Mouse (Mus musculus) midbrain, embryonic 16.5 days (tissue): ENCODE results near the gene Stxbp6. TPM values are rescaled to one million over a fixed set of nuclear protein-coding genes. Genes with fewer than 3 reads are reported as not detected.
A peak's percentile ranks its signal among the peaks of the same experiment; 100 is the strongest.

Experiments
- ATAC-seq: fragments of 200-750 bp; cut with Nextera tagmentation; 2 replicates; pipeline ENCODE4 v1.8.0; 2017; ENCODE audit warnings: moderate TSS enrichment
- H3K27ac ChIP-seq: fragments of 300-500 bp; sonication (generic); 2 replicates; pipeline ENCODE4 v1.5.1; 2014; ENCODE audit warnings: mild to moderate bottlenecking, low read length, mixed read lengths
- H3K27me3 ChIP-seq: fragments of 300-500 bp; sonication (generic); 2 replicates; pipeline ENCODE4 v1.6.1; 2014; ENCODE audit warnings: low read depth, low read length, mixed read lengths; ENCODE audit not compliant: control insufficient read depth, insufficient read depth
- H3K36me3 ChIP-seq: fragments of 300-500 bp; sonication (generic); 2 replicates; pipeline ENCODE4 v1.6.1; 2014; ENCODE audit warnings: mild to moderate bottlenecking, low read length, moderate library complexity, mixed read lengths; ENCODE audit not compliant: control insufficient read depth, insufficient read depth
- H3K4me1 ChIP-seq: fragments of 300-500 bp; sonication (generic); 2 replicates; pipeline ENCODE4 v1.6.1; 2014; ENCODE audit warnings: mild to moderate bottlenecking, low read length, mixed read lengths; ENCODE audit not compliant: control insufficient read depth, insufficient read depth
- H3K4me2 ChIP-seq: fragments of 300-500 bp; sonication (generic); 2 replicates; pipeline ENCODE4 v1.6.1; 2014; ENCODE audit warnings: mild to moderate bottlenecking, low read length, mixed read lengths
- H3K4me3 ChIP-seq: fragments of 300-500 bp; sonication (generic); 2 replicates; pipeline ENCODE4 v1.5.1; 2014; ENCODE audit warnings: low read depth, mild to moderate bottlenecking, low read length, moderate library complexity, mixed read lengths
- H3K9ac ChIP-seq: fragments of 300-500 bp; sonication (generic); 2 replicates; pipeline ENCODE4 v1.6.1; 2014; ENCODE audit warnings: low read depth, low read length, mixed read lengths
- H3K9me3 ChIP-seq: fragments of 300-500 bp; sonication (generic); replicated peaks from 2 replicates; pipeline ENCODE4 v1.6.1; 2014; ENCODE audit warnings: mild to moderate bottlenecking, low read length, mixed read lengths; ENCODE audit not compliant: control insufficient read depth, poor library complexity, severe bottlenecking
- WGBS: fragments of 180-500 bp; shearing (Covaris S2); extraction: QIAGEN DNeasy Blood & Tissue Kit; methylation state at CpG from one replicate; pipeline ENCODE4 v1.1.7; 2014; 5-methylcytosine and 5-hydroxymethylcytosine counted together
- polyA plus RNA-seq: library from polyadenylated mRNA; unstranded; fragments of >200 nt; fragmentation: Nextera tagmentation; extraction: Ambion mirVana; gene quantifications from 2 replicates; pipeline ENCODE4 v1.2.1, GENCODE M21; 2015

The Stxbp6 gene
- polyA plus RNA-seq, 1 experiment from 2014 or later, result 26.9 TPM

DNA sequence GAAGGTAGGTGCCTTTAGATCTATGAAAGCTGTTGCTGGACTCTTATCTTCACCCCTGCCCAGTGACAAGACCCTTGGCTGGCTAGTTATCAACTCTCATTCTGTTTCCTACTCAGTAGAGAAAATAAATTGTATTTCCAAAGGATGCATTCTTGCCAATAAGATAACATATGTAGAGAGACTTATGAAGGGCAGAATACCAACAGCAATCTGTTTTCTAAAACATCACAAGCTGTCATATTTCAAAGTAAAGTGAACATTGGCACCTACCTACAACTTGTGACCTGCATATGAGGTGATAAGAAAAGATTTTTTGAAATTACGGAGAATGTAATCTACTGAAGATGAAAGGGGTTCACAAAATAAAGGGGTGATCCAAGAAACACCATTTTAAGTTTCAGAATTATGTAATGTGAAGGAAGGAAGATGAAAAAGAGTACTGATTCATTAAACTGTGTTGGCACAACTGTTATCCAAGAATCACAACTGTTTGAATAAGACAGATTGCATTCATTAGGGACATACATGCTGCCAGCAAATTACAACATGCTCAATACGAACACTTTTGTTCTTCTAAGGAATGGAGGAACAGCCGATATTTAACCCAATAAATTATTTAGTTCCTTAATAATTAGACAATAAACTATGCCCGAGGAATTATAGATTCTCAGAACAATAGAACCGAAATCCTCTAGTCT lies 175.2 kb downstream of the Stxbp6 start:
- Histone ChIP-seq H3K9me3 (no peaks in the 10 kb centered on the region), H3K4me1 (no peaks in the 10 kb centered on the region), H3K9ac (no peak overlapping the region), H3K4me3 (no peak overlapping the region), H3K27me3 (no peaks in the 10 kb centered on the region), H3K27ac (no peak overlapping the region), H3K36me3 (no peaks in the 10 kb centered on the region), H3K4me2 (no peak overlapping the region)
- 92% methylated on average over 5 of the region's 5 CpGs for WGBS
- ATAC-seq, result no peak

- Histone ChIP-seq H3K27ac (no peak overlapping the region), H3K27me3 (no peaks in the 10 kb centered on the region), H3K9ac (no peak overlapping the region), H3K4me1 (no peaks in the 10 kb centered on the region), H3K9me3 (no peaks in the 10 kb centered on the region), H3K4me3 (no peak overlapping the region), H3K36me3 (no peaks in the 10 kb centered on the region), H3K4me2 (no peak overlapping the region)
- ATAC-seq, result 0 out of 2 replicates have a peak, but pooled peaks have one; percentile 54
- 84% methylated on average over 1 of the region's 1 CpGs for WGBS
Observed at GRCm38 (mm10) chr12:44896460-44896859, 178.0 kb downstream of the Stxbp6 start.

GRCm38 (mm10) chr12:44889677-44890393 lies 184.7 kb downstream of the Stxbp6 start:
- Histone ChIP-seq H3K4me2 (no peak overlapping the region), H3K36me3 (no peaks in the 10 kb centered on the region), H3K4me3 (no peak overlapping the region), H3K9ac (no peak overlapping the region), H3K9me3 (no peaks in the 10 kb centered on the region), H3K27ac (no peak overlapping the region), H3K4me1 (no peaks in the 10 kb centered on the region), H3K27me3 (no peaks in the 10 kb centered on the region)
- no peak for ATAC-seq
- WGBS, result 90% methylated on average over 6 of the region's 6 CpGs

- no peak for ATAC-seq
- Histone ChIP-seq H3K36me3 (no peaks in the 10 kb centered on the region), H3K9me3 (no peaks in the 10 kb centered on the region), H3K4me1 (no peaks in the 10 kb centered on the region), H3K4me3 (no peak overlapping the region), H3K9ac (no peak overlapping the region), H3K27me3 (no peaks in the 10 kb centered on the region), H3K4me2 (no peak overlapping the region), H3K27ac (no peak overlapping the region)
- WGBS, result 30% methylated on average over 3 of the region's 3 CpGs
Observed at GRCm38 (mm10) chr12:44886826-44887225, 187.7 kb downstream of the Stxbp6 start.

- no peak for ATAC-seq
- H3K9me3 ChIP-seq, result no peaks in the 10 kb centered on the region
- H3K4me2 ChIP-seq, result no peak overlapping the region
- no peaks in the 10 kb centered on the region for H3K27me3 ChIP-seq
- 93% methylated on average over 2 of the region's 2 CpGs for WGBS
- H3K36me3 ChIP-seq, result no peaks in the 10 kb centered on the region
- no peaks in the 10 kb centered on the region for H3K4me1 ChIP-seq
- no peak overlapping the region for H3K4me3 ChIP-seq
- no peak overlapping the region for H3K27ac ChIP-seq
- no peak overlapping the region for H3K9ac ChIP-seq
Observed at GRCm38 (mm10) chr12:44872697-44873096, 201.8 kb downstream of the Stxbp6 start.

DNA sequence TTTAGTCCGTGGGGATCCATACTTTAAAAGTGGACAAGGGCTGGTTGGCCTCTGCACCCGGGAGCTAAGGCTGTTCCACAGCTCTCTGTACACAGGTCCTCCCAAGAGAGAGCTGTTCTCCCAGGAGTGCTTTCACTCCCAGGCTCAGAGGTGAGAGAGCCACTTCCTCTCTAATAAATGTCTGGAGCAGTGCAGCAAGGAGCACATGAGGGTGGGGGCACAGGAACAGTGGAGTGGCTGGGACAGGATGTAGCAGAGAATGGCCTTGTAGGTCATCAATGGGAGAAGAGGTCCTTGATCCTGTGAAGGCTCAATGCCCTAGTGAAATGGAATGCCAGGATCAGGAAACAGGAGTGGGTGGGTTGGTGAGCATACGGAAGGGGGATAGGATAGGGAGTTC lies 209.1 kb downstream of the Stxbp6 start:
- WGBS, result 88% methylated on average over 3 of the region's 3 CpGs
- H3K27me3 ChIP-seq, result no peaks in the 10 kb centered on the region
- H3K27ac ChIP-seq, result no peak overlapping the region
- H3K4me2 ChIP-seq, result no peak overlapping the region
- no peak for ATAC-seq
- no peak overlapping the region for H3K9ac ChIP-seq
- H3K9me3 ChIP-seq, result no peaks in the 10 kb centered on the region
- H3K4me3 ChIP-seq, result no peak overlapping the region
- H3K36me3 ChIP-seq, result no peaks in the 10 kb centered on the region
- H3K4me1 ChIP-seq, result no peaks in the 10 kb centered on the region

- no peak overlapping the region for H3K4me2 ChIP-seq
- H3K36me3 ChIP-seq, result no peaks in the 10 kb centered on the region
- no peak overlapping the region for H3K9ac ChIP-seq
- no peak overlapping the region for H3K4me3 ChIP-seq
- no peak overlapping the region for H3K27ac ChIP-seq
- no peaks in the 10 kb centered on the region for H3K4me1 ChIP-seq
- no peaks in the 10 kb centered on the region for H3K9me3 ChIP-seq
- no peaks in the 10 kb centered on the region for H3K27me3 ChIP-seq
- ATAC-seq, result no peak
- WGBS, result 71% methylated on average over 5 of the region's 5 CpGs
Observed at GRCm38 (mm10) chr12:44859454-44859853, 215.1 kb downstream of the Stxbp6 start.

- no peaks in the 10 kb centered on the region for H3K36me3 ChIP-seq
- no peak overlapping the region for H3K4me2 ChIP-seq
- H3K9ac ChIP-seq, result no peak overlapping the region
- H3K9me3 ChIP-seq, result no peaks in the 10 kb centered on the region
- H3K27ac ChIP-seq, result no peak overlapping the region
- 56% methylated on average over 4 of the region's 4 CpGs for whole genome bisulfite sequencing
- no peaks in the 10 kb centered on the region for H3K4me1 ChIP-seq
- H3K27me3 ChIP-seq, result no peaks in the 10 kb centered on the region
- peak; percentile 45; the same call in 1 of the 2 replicates for ATAC-seq
- H3K4me3 ChIP-seq, result no peak overlapping the region
Observed at GRCm38 (mm10) chr12:44858110-44858885, 216.2 kb downstream of the Stxbp6 start.

GRCm38 (mm10) chr12:44852024-44852423 lies 222.5 kb downstream of the Stxbp6 start:
- ATAC-seq, result no peak
- WGBS, result 80% methylated on average over 1 of the region's 1 CpGs

More at GRCm38 (mm10) chr12:44852024-44852423, 222.5 kb downstream of the Stxbp6 start:
- Histone ChIP-seq H3K27ac (no peak overlapping the region), H3K4me3 (no peak overlapping the region), H3K36me3 (no peaks in the 10 kb centered on the region), H3K9ac (no peak overlapping the region), H3K4me2 (no peak overlapping the region), H3K4me1 (no peaks in the 10 kb centered on the region), H3K9me3 (no peaks in the 10 kb centered on the region), H3K27me3 (no peaks in the 10 kb centered on the region)
